Mouse (Mus musculus) bone marrow, adult 2 months (tissue): ENCODE measurements around the gene Larp7.

Experiments
- CTCF ChIP-seq: fragments of 200-500 bp; IDR thresholded peaks from 2 replicates; pipeline ENCODE4 v1.5.1; 2011; ENCODE audit warnings: low read length, control low read depth; ENCODE audit not compliant: control insufficient read depth, insufficient read depth
- POLR2A ChIP-seq: fragments of 200-500 bp; IDR thresholded peaks from 2 replicates; pipeline ENCODE4 v1.6.1; 2011; ENCODE audit warnings: low read depth, mild to moderate bottlenecking, control low read depth, low read length, borderline replicate concordance; ENCODE audit not compliant: control insufficient read depth

DNA sequence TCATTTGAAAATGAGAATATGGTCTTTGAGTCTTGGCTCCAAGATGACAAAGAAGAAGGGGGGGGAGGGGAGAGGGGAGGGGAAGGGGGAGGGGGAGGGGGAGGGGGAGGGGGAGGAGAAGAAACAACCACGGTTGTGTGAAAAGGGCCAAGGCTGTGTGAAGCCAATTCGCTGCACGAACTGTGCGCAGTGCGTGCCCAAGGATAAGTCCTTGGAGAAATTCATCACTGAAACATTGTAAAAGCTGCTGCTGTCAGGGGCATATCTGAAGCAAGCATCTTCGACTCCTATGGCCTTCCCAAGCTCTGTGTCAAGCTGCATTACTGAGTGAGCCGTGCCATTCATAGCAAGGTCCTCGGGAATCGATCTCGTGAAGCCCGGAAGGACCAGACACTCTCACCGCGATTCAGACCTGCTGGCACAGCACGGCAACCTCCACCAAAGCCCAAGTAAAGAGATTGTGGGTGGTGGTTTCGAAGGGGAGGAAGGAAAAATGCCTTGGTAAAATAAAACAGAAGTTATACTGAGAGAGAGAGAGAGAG is 40.3 kb downstream of the Larp7 start:
- no peak for TF ChIP-seq CTCF
- no peak for TF ChIP-seq POLR2A
